Mouse (Mus musculus) cerebellum, postnatal 14 days (tissue): Measurements from ENCODE around the gene Cttnbp2.
A peak's percentile ranks its signal among the peaks of the same experiment; 100 is the strongest.
"Not testable (repeated sequence)": the region's sequence is repeated elsewhere in the genome, so short reads cannot be mapped to it uniquely, and the experiment has no call there.

ENCODE experiments used
- DNase-seq, 2 experiments: peaks; one replicate each; pipeline ENCODE4 v3.0.0; 2021; ENCODE audit warnings: mixed read lengths in 2 of 2

Gene Cttnbp2

GRCm38 (mm10) chr6:18415961-18416360 is 98.7 kb downstream of the Cttnbp2 start:
- DNase-seq: no peak

GRCm38 (mm10) chr6:18411505-18412225 is 103.0 kb downstream of the Cttnbp2 start:
- no peak for DNase-seq

GRCm38 (mm10) chr6:18408445-18408844 is 106.2 kb downstream of the Cttnbp2 start:
- no peak for DNase-seq

GRCm38 (mm10) chr6:18401066-18401674 is 113.5 kb downstream of the Cttnbp2 start:
- DNase-seq: peak; percentile 12 to 33

- DNase-seq: no peak
Observed at GRCm38 (mm10) chr6:18381380-18381779, 133.3 kb downstream of the Cttnbp2 start.

- DNase-seq: no peak
Observed at GRCm38 (mm10) chr6:18380300-18381202, 134.1 kb downstream of the Cttnbp2 start.

GRCm38 (mm10) chr6:18377755-18378154 is 136.9 kb downstream of the Cttnbp2 start:
- not testable (repeated sequence) for DNase-seq

GRCm38 (mm10) chr6:18374744-18375143 is 139.9 kb downstream of the Cttnbp2 start:
- DNase-seq: no peak

- DNase-seq: no peak
Observed at GRCm38 (mm10) chr6:18373652-18374051, 141.0 kb downstream of the Cttnbp2 start.

- DNase-seq: peak; percentile 81 to 86
Observed at GRCm38 (mm10) chr6:18372447-18373228, 142.0 kb downstream of the Cttnbp2 start.

- no peak for DNase-seq
Observed at GRCm38 (mm10) chr6:18369723-18370122, 144.9 kb downstream of the Cttnbp2 start.

GRCm38 (mm10) chr6:18369054-18369453 is 145.6 kb downstream of the Cttnbp2 start:
- peak; percentile 3 to 5 for DNase-seq

GRCm38 (mm10) chr6:18362232-18362631 is 152.4 kb downstream of the Cttnbp2 start:
- no peak for DNase-seq

GRCm38 (mm10) chr6:18360955-18361354 is 153.7 kb downstream of the Cttnbp2 start:
- DNase-seq: no peak

- no peak for DNase-seq
Observed at GRCm38 (mm10) chr6:18360154-18360553, 154.5 kb downstream of the Cttnbp2 start.

GRCm38 (mm10) chr6:18349153-18349858 is 165.3 kb downstream of the Cttnbp2 start:
- DNase-seq: no peak

- DNase-seq: no peak
Observed at GRCm38 (mm10) chr6:18344272-18344671, 170.4 kb downstream of the Cttnbp2 start.

GRCm38 (mm10) chr6:18338307-18338706 is 176.3 kb downstream of the Cttnbp2 start:
- no peak for DNase-seq

GRCm38 (mm10) chr6:18335393-18335792 is 179.2 kb downstream of the Cttnbp2 start:
- no peak for DNase-seq

- no peak for DNase-seq
Observed at GRCm38 (mm10) chr6:18322950-18323349, 191.7 kb downstream of the Cttnbp2 start.
